Comparison of ENCODE assay signal across 24 mouse cellular contexts in genomic region chr9:99032031-99032430, GRCm38 (mm10). TPM values are rescaled to one million over a fixed set of nuclear protein-coding genes. Genes with fewer than 3 reads are reported as not detected.
"Had no signal": no experiment of that assay in that cellular context is flagged by ENCODE, and none has a peak within 500 bp of the region (broad histone marks: within the 10 kb centered on the region; RNA-seq: fewer than 3 reads in every experiment).

No protein-coding gene starts in this region.

- H3K4me2 ChIP-seq: liver, embryonic 15.5 days; lung, embryonic 15.5 days; midbrain, embryonic 13.5 days; neural tube, embryonic 13.5 days; neural tube, embryonic 15.5 days; stomach, embryonic 15.5 days had no signal

- DNase-seq: liver, postnatal 0 days; lung, adult 2 months; lung, postnatal 10 days; lung, postnatal 4 days; retina, postnatal 1 day; right cerebral cortex, adult 18-20 months; right cerebral cortex, postnatal 25 days; right cerebral cortex, postnatal 4 days; thymus, adult 2 months; thymus, postnatal 25 days; thymus, postnatal 4 days had no signal

- H3K27ac ChIP-seq: liver, embryonic 15.5 days; lung, embryonic 15.5 days; midbrain, embryonic 10.5 days; midbrain, embryonic 13.5 days; neural tube, embryonic 13.5 days; neural tube, embryonic 15.5 days; stomach, embryonic 15.5 days; stomach, postnatal 0 days had no signal

- H3K4me1 ChIP-seq: liver, embryonic 15.5 days; lung, embryonic 15.5 days; midbrain, embryonic 10.5 days; midbrain, embryonic 13.5 days; neural tube, embryonic 13.5 days; neural tube, embryonic 15.5 days had no signal

- ATAC-seq: liver, postnatal 0 days; midbrain, embryonic 13.5 days; midbrain, embryonic 16.5 days had no signal

- H3K9me3 ChIP-seq: liver, embryonic 15.5 days; lung, embryonic 15.5 days; midbrain, embryonic 10.5 days; midbrain, embryonic 13.5 days; neural tube, embryonic 13.5 days; neural tube, embryonic 15.5 days; stomach, embryonic 15.5 days had no signal

- H3K27me3 ChIP-seq: liver, embryonic 15.5 days; lung, embryonic 15.5 days; midbrain, embryonic 13.5 days; neural tube, embryonic 13.5 days; neural tube, embryonic 15.5 days; stomach, embryonic 15.5 days had no signal

- H3K36me3 ChIP-seq: liver, embryonic 15.5 days; lung, embryonic 15.5 days; neural tube, embryonic 13.5 days; neural tube, embryonic 15.5 days; stomach, embryonic 15.5 days had no signal

- H3K9ac ChIP-seq: liver, embryonic 15.5 days; liver, postnatal 0 days; lung, embryonic 15.5 days; midbrain, embryonic 13.5 days; neural tube, embryonic 13.5 days; neural tube, embryonic 15.5 days; stomach, embryonic 15.5 days had no signal

- H3K4me3 ChIP-seq: liver, embryonic 15.5 days; lung, embryonic 15.5 days; midbrain, embryonic 10.5 days; midbrain, embryonic 13.5 days; myocyte; neural tube, embryonic 13.5 days; neural tube, embryonic 15.5 days; stomach, embryonic 15.5 days had no signal

RNA-seq across cellular contexts. Expression of gene Gm1123, which starts 3.5 kb away (rescaled TPM):
- polyA plus RNA-seq: liver, postnatal 0 days; lung, adult 2 months; lung, embryonic 15.5 days; midbrain, embryonic 10.5 days; myocyte; neural tube, embryonic 11.5 days; neural tube, embryonic 15.5 days; testis, adult 2 months; urinary bladder, adult 2 months had no signal
